Mouse (Mus musculus) intestine, embryonic 14.5 days (tissue): Measurements from ENCODE around the gene Naa10. TPM values are rescaled to one million over a fixed set of nuclear protein-coding genes. Genes with fewer than 3 reads are reported as not detected.
A peak's percentile ranks its signal among the peaks of the same experiment; 100 is the strongest.

ENCODE experiments used
- ATAC-seq: fragments of 200-750 bp; cut with Nextera tagmentation; replicated peaks from 2 replicates; pipeline ENCODE4 v1.8.0; 2017; ENCODE audit warnings: low read depth, moderate number of reproducible peaks, moderate TSS enrichment, moderate library complexity; ENCODE audit not compliant: low FRiP score, low TSS enrichment
- DNase-seq: peaks from one replicate; pipeline ENCODE4 v3.0.0-alpha.2; 2018; ENCODE audit warnings: low spot score
- H3K27ac ChIP-seq: fragments of 300-500 bp; sonication (generic); 2 replicates; pipeline ENCODE4 v1.5.1; 2014; ENCODE audit warnings: low read depth, mild to moderate bottlenecking, control low read depth
- H3K27me3 ChIP-seq: fragments of 300-500 bp; sonication (generic); replicated peaks from 2 replicates; pipeline ENCODE4 v1.6.1; 2014; ENCODE audit warnings: low read length, control low read depth; ENCODE audit not compliant: control insufficient read depth, insufficient read depth
- H3K36me3 ChIP-seq: fragments of 300-500 bp; sonication (generic); 2 replicates; pipeline ENCODE4 v1.6.1; 2014; ENCODE audit warnings: low read length, control low read depth; ENCODE audit not compliant: control insufficient read depth, insufficient read depth
- H3K4me1 ChIP-seq: fragments of 300-500 bp; sonication (generic); replicated peaks from 2 replicates; pipeline ENCODE4 v1.6.1; 2014; ENCODE audit warnings: low read length, control low read depth, mixed read lengths; ENCODE audit not compliant: control insufficient read depth, insufficient read depth
- H3K4me2 ChIP-seq: fragments of 300-500 bp; sonication (generic); 2 replicates; pipeline ENCODE4 v1.6.1; 2014; ENCODE audit warnings: low read length
- H3K4me3 ChIP-seq: fragments of 300-500 bp; sonication (generic); 2 replicates; pipeline ENCODE4 v1.5.1; 2014; ENCODE audit warnings: low read depth, low read length, control low read depth, mixed read lengths
- H3K9ac ChIP-seq: fragments of 300-500 bp; sonication (generic); 2 replicates; pipeline ENCODE4 v1.6.1; 2014; ENCODE audit warnings: mild to moderate bottlenecking, low read length
- H3K9me3 ChIP-seq: fragments of 300-500 bp; sonication (generic); 2 replicates; pipeline ENCODE4 v1.6.1; 2016; ENCODE audit warnings: low read length, control low read depth; ENCODE audit not compliant: control insufficient read depth
- WGBS: fragments of 180-500 bp; shearing (Covaris S2); extraction: QIAGEN DNeasy Blood & Tissue Kit; methylation state at CpG from one replicate; pipeline ENCODE4 v1.1.7; 2014; 5-methylcytosine and 5-hydroxymethylcytosine counted together
- polyA plus RNA-seq: library from polyadenylated mRNA; unstranded; fragments of >200 nt; fragmentation: Nextera tagmentation; extraction: Ambion mirVana; gene quantifications from 2 replicates; pipeline ENCODE4 v1.2.1, GENCODE M21; 2014

Naa10 gene
- polyA plus RNA-seq, 1 experiment from 2014 or later: 155 TPM

DNA sequence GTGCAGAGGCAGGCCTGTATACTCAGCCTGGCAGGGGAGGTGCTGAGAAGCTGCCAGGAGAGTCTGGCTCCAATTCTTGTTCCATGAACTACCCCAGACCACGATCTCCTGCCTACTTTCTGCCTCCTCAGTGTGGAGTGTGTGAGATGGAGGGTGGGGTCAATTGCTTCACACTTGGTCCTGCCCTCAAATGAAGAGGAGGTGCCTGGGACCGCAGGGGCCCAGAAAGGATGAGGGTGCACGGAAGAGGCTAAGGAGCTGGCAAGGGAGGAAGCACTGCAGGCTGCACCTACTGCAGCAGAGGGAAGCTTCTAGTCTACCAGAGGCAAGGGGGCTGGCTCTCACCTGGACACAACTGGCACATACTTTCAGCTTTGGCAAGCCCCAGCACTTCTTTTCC, 42.6 kb upstream of the Naa10 start:
- Histone ChIP-seq H3K9me3 (no peaks in the 10 kb centered on the region), H3K4me3 (peak overlapping the region; percentile 61), H3K9ac (peak overlapping the region; percentile 32), H3K27ac (no peak overlapping the region), H3K4me2 (peak overlapping the region; percentile 62), H3K36me3 (peaks cover 13% of the 10 kb centered on the region), H3K27me3 (0 out of 2 replicates have a peak, but pooled peaks cover 7% of the 10 kb centered on the region), H3K4me1 (0 out of 2 replicates have a peak, but pooled peaks cover 4% of the 10 kb centered on the region)
- ATAC-seq (no peak), DNase-seq (peak; percentile 54)
- WGBS: 40% methylated on average over 3 of the region's 3 CpGs

DNA sequence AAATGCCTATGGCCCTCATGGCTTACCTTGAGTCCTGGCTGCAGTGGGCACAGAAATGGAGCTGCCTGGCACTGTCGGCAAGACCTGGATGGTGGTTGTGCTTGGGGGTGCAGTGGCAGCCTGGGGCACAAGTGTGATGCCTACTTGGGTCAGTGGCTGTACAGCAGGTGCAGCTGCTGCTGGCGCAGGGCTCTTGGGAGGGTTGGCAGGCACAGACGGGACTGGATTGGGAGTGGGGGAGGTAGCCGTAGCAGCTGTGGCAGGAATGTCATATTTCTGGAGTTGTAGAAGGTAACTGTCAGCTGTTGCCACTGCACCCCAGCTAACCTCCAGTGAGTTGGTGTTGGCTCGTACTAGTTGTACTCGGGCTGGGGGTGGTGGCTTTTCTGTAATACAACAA, 33.2 kb upstream of the Naa10 start:
- peaks cover 93% of the 10 kb centered on the region for H3K36me3 ChIP-seq
- 82% methylated on average over 6 of the region's 6 CpGs for WGBS
- H3K9me3 ChIP-seq: no peaks in the 10 kb centered on the region
- H3K4me2 ChIP-seq: no peak overlapping the region
- no peak for ATAC-seq
- H3K4me3 ChIP-seq: no peak overlapping the region
- no peaks in the 10 kb centered on the region for H3K27me3 ChIP-seq
- H3K9ac ChIP-seq: no peak overlapping the region
- DNase-seq: no peak
- no peak overlapping the region for H3K27ac ChIP-seq
- H3K4me1 ChIP-seq: no peaks in the 10 kb centered on the region

DNA sequence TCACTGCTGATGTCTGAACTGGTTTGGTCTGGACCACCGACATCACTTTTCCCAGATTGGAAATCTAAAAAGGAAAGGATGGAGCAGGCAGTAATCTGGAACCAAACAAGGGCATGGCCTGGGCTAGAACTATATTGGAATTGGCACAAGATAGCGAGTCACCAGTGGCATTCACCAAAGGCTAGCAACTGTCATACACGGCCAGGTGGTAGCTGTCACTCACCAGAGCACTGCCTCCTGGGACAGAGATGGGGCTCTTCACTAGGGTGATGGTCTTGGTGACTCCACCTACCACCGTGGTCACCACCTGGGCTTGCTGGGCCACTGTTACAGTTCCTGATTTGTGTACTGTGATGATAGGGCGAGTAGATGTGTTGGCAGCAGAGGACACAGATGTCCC, 30.9 kb upstream of the Naa10 start:
- Histone ChIP-seq H3K27ac (no peak overlapping the region), H3K4me3 (no peak overlapping the region), H3K4me2 (no peak overlapping the region), H3K9ac (no peak overlapping the region), H3K4me1 (no peaks in the 10 kb centered on the region), H3K36me3 (peaks cover 90% of the 10 kb centered on the region), H3K9me3 (no peaks in the 10 kb centered on the region), H3K27me3 (no peaks in the 10 kb centered on the region)
- DNase-seq (no peak), ATAC-seq (no peak)
- WGBS: 87% methylated on average over 5 of the region's 5 CpGs

DNA sequence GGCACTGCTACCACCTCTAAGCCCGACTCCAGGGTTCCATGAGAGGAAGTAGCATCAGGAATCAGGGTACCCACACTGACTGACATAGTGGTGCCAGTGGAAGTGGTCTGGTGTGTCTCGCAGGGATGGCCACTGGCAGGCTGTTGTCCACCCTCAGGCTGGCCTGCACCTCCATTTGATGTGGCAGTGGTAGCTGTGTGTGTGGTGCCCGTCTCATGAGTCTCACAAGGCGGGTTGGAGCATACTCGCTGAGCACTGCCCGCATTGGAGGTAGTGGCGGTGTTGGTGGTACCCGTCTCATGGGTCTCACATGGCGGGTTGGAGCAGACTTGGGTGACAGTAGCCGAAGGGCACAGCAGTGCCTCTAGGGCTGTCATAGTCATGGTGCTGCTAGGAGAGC, 27.6 kb upstream of the Naa10 start:
- no peak for DNase-seq

DNA sequence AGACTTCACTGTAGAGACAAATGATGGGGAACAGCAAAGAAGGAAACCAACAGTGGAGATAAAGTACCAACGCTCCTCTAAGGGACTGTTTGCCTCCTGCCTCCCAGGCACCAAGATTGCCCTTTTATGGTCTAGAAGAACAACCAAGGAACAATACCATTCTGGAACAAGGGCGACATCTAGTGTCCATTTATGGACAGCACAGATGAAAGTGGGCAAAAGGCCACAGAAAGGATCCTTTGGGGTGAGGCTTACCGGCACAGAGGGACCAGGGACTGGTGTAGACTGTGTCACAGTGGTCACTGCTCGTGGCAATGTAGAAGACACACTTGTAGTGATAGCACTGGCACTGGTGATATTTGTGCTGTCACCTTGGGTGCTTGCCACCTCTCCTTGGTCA, 26.9 kb upstream of the Naa10 start:
- ATAC-seq: peak; percentile 57
- WGBS: 20% methylated on average over 4 of the region's 4 CpGs
- H3K27me3 ChIP-seq: no peaks in the 10 kb centered on the region
- H3K4me3 ChIP-seq: no peak overlapping the region
- no peaks in the 10 kb centered on the region for H3K9me3 ChIP-seq
- no peak overlapping the region for H3K9ac ChIP-seq
- H3K4me1 ChIP-seq: no peaks in the 10 kb centered on the region
- H3K27ac ChIP-seq: no peak overlapping the region
- no peak overlapping the region for H3K4me2 ChIP-seq
- H3K36me3 ChIP-seq: peaks cover 93% of the 10 kb centered on the region
- peak; percentile 71 for DNase-seq

More for the DNA sequence above, 27.6 kb upstream of the Naa10 start:
- no peak for ATAC-seq
- H3K4me3 ChIP-seq: no peak overlapping the region
- H3K9ac ChIP-seq: no peak overlapping the region
- no peaks in the 10 kb centered on the region for H3K9me3 ChIP-seq
- no peak overlapping the region for H3K4me2 ChIP-seq
- H3K27me3 ChIP-seq: no peaks in the 10 kb centered on the region
- peaks cover 93% of the 10 kb centered on the region for H3K36me3 ChIP-seq
- no peaks in the 10 kb centered on the region for H3K4me1 ChIP-seq
- no peak overlapping the region for H3K27ac ChIP-seq
- 89% methylated on average over 10 of the region's 10 CpGs for WGBS

DNA sequence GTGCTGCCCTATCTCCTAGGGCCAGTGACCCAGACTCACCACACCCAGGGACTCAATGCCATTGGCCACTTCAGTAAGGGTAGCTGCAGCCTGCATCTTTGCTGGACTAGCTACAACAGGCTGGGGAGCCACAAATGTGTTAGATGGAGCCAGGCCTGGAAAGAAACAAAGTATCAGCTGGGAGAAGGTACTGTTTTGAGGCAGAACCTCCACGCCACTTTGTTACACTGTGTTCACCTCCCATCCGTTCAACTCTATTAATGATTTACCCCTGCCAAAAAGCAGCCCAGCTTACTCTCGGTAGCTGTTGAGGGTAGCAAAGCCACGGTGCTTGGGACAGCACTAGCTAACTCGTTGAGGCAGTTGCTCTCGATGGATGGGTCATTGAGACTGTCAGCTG, 25.2 kb upstream of the Naa10 start:
- no peak overlapping the region for H3K9ac ChIP-seq
- H3K27ac ChIP-seq: no peak overlapping the region
- ATAC-seq (no peak), DNase-seq (no peak)
- no peaks in the 10 kb centered on the region for H3K9me3 ChIP-seq
- H3K4me1 ChIP-seq: no peaks in the 10 kb centered on the region
- WGBS: 84% methylated on average over 6 of the region's 6 CpGs
- H3K4me2 ChIP-seq: no peak overlapping the region
- no peak overlapping the region for H3K4me3 ChIP-seq
- no peaks in the 10 kb centered on the region for H3K27me3 ChIP-seq
- peaks cover 88% of the 10 kb centered on the region for H3K36me3 ChIP-seq

DNA sequence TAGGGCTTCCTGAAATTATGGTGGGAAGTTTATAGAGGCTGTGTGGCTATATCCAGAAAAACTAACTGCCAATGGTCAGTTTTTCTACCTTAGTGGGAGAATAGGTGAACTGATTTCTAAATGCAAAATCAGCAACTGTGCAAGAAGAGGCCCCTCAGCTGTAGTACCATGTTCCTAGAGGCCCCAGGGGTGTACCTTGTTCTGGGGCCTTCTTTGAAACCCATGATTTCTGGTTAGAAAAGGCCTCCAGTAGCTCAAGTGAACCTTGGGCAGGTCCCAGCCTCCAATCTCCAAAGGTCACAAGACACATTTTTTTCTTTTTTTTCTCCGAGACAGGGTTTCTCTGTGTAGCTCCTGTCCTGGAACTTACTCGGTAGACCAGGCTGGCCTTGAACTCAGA, 20.6 kb upstream of the Naa10 start:
- no peaks in the 10 kb centered on the region for H3K4me1 ChIP-seq
- ATAC-seq: no peak
- H3K27me3 ChIP-seq: no peaks in the 10 kb centered on the region
- 87% methylated on average over 2 of the region's 2 CpGs for WGBS
- no peak overlapping the region for H3K4me2 ChIP-seq
- H3K9ac ChIP-seq: no peak overlapping the region
- no peaks in the 10 kb centered on the region for H3K9me3 ChIP-seq
- H3K4me3 ChIP-seq: no peak overlapping the region
- no peak overlapping the region for H3K27ac ChIP-seq
- peak; percentile 24 for DNase-seq
- peaks cover 49% of the 10 kb centered on the region for H3K36me3 ChIP-seq

DNA sequence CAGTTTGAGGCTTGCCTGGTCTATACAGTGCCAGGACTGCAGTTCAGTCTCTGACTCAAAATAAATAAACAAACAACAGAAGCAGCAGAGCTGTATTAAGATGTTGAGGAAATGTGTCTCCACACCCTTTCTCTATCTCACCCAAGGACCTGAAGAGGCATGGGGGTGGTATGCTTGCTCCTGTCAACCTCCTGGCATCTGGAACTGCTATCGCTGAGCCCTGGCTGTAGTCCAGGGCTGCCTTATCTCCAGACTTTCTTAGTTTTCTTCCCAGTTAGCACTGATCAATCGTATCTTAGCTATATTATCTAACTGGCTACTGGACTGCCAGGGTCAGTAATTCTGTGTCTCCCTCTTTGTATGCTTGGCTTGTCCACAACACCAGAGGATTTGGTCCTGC, 20.1 kb upstream of the Naa10 start:
- 73% methylated on average over 2 of the region's 2 CpGs for WGBS
- no peak overlapping the region for H3K27ac ChIP-seq
- no peaks in the 10 kb centered on the region for H3K4me1 ChIP-seq
- H3K4me2 ChIP-seq: no peak overlapping the region
- no peaks in the 10 kb centered on the region for H3K9me3 ChIP-seq
- ATAC-seq: no peak
- peak; percentile 28 for DNase-seq
- peaks cover 44% of the 10 kb centered on the region for H3K36me3 ChIP-seq
- H3K9ac ChIP-seq: no peak overlapping the region
- H3K27me3 ChIP-seq: no peaks in the 10 kb centered on the region
- H3K4me3 ChIP-seq: no peak overlapping the region

DNA sequence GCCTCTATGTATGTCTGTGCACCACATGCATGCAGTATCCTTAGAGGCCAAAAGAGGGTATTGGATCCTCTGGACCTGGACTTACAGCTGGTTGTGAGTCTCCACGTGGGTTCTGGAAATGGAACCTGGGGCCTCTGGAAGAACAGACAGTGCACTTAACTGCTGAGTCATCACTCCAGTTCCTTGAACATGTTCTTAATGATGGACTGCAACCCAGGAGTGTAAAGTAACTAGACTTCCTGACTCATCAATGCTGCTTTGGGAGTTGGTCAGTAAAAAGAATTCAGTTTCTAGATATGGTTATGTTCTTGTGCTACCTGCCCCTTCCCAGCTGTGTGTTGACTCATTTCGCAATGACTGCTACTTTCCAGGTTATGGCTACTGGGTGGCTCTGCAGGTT, 10.1 kb upstream of the Naa10 start:
- DNase-seq: peak; percentile 9
- Histone ChIP-seq H3K9me3 (no peaks in the 10 kb centered on the region), H3K4me3 (no peak overlapping the region), H3K4me1 (no peaks in the 10 kb centered on the region), H3K9ac (no peak overlapping the region), H3K36me3 (no peaks in the 10 kb centered on the region), H3K4me2 (no peak overlapping the region), H3K27me3 (no peaks in the 10 kb centered on the region), H3K27ac (no peak overlapping the region)
- ATAC-seq: no peak
- WGBS: 73% methylated on average over 2 of the region's 2 CpGs
